Mouse (Mus musculus) T-helper 2 cell (primary cell): ENCODE measurements at regions not wholly inside any gene's neighbourhood (a gene's known extent, or its start where the extent isn't known, plus 50 kb on each side); places are given as distances from the start of the nearest gene placed in this dataset.

Experiments
- in situ Hi-C: fragments of 300-600 bp; cut with MboI, MseI; formaldehyde crosslinking; loops from one replicate; pipeline ENCODE4 v1.15.1; 2025; ENCODE audit warnings: high pct_unique_total_duplicates

- in situ Hi-C loops, result loop anchor here (5.0 to 10.0 kb wide), 5 partner anchors 33 to 495 kb away; partner anchors contain the start of gene Cul1
Observed at GRCm38 (mm10) chr6:47679946-47680345, 84.8 kb upstream of the Ezh2 start.

GRCm38 (mm10) chr6:47672741-47673140 lies 77.6 kb upstream of the Ezh2 start:
- in situ Hi-C loops, result loop anchor here (25.0 kb wide), 1 partner anchor 1040 kb away; the partner anchor contains the start of genes Gimap6, Gimap7 and Gm28053

GRCm38 (mm10) chr6:47652880-47653279 lies 57.7 kb upstream of the Ezh2 start:
- in situ Hi-C loops, result loop anchor here (5.0 to 25.0 kb wide), 2 partner anchors 94 to 1059 kb away; partner anchors contain the start of genes Gimap6, Gimap7 and Gm28053

GRCm38 (mm10) chr6:47651385-47651718 lies 56.2 kb upstream of the Ezh2 start:
- in situ Hi-C loops, result loop anchor here (5.0 to 25.0 kb wide), 2 partner anchors 96 to 1061 kb away; partner anchors contain the start of genes Gimap6, Gimap7 and Gm28053

- in situ Hi-C loops, result loop anchor here (5.0 to 25.0 kb wide), 2 partner anchors 97 to 1062 kb away; partner anchors contain the start of genes Gimap6, Gimap7 and Gm28053
Observed at GRCm38 (mm10) chr6:47650463-47651384, 55.6 kb upstream of the Ezh2 start.

GRCm38 (mm10) chr6:47649961-47650360 lies 54.8 kb upstream of the Ezh2 start:
- in situ Hi-C loops, result loop anchor here (5.0 to 25.0 kb wide), 3 partner anchors 32 to 1062 kb away; partner anchors contain the start of genes Gimap6, Gimap7 and Gm28053

GRCm38 (mm10) chr6:47649451-47649931 lies 54.4 kb upstream of the Ezh2 start:
- in situ Hi-C loops, result loop anchor here (5.0 kb wide), 1 partner anchor 33 kb away; no protein-coding TSS in a partner anchor

GRCm38 (mm10) chr6:47648899-47649298 lies 53.8 kb upstream of the Ezh2 start:
- in situ Hi-C loops, result loop anchor here (5.0 kb wide), 1 partner anchor 33 kb away; no protein-coding TSS in a partner anchor

GRCm38 (mm10) chr6:47648316-47648715 lies 53.2 kb upstream of the Ezh2 start:
- in situ Hi-C loops, result loop anchor here (5.0 kb wide), 1 partner anchor 34 kb away; no protein-coding TSS in a partner anchor

GRCm38 (mm10) chr6:47647876-47648275 lies 52.7 kb upstream of the Ezh2 start:
- in situ Hi-C loops, result loop anchor here (5.0 kb wide), 1 partner anchor 34 kb away; no protein-coding TSS in a partner anchor

- in situ Hi-C loops, result loop anchor here (5.0 kb wide), 1 partner anchor 35 kb away; no protein-coding TSS in a partner anchor
Observed at GRCm38 (mm10) chr6:47646731-47647567, 51.8 kb upstream of the Ezh2 start.

- in situ Hi-C loops, result loop anchor here (5.0 kb wide), 1 partner anchor 36 kb away; no protein-coding TSS in a partner anchor
Observed at GRCm38 (mm10) chr6:47646022-47646421, 50.9 kb upstream of the Ezh2 start.
